Mouse (Mus musculus): ENCODE data around the gene Setd5.
A peak's percentile ranks its signal among the peaks of the same experiment; 100 is the strongest.

The Setd5 gene

GRCm38 (mm10) chr6:113133360-113133759 is 56.2 kb downstream of the Setd5 start:
- no peak for DNase-seq (ENCODE audit: low spot score in 2 of 2)

GRCm38 (mm10) chr6:113141389-113142094 is 64.4 kb downstream of the Setd5 start:
- DNase-seq (ENCODE audit: low spot score in 2 of 2) = no peak

- DNase-seq (ENCODE audit: low spot score in 2 of 2) = no peak
These were observed 67.6 kb downstream of the Setd5 start for GRCm38 (mm10) chr6:113144764-113145163.

- DNase-seq (ENCODE audit: low spot score in 2 of 2) = no peak
These were observed 68.1 kb downstream of the Setd5 start for GRCm38 (mm10) chr6:113145249-113145648.

GRCm38 (mm10) chr6:113154071-113154470 is 76.9 kb downstream of the Setd5 start:
- no peak for DNase-seq (ENCODE audit: low spot score in 2 of 2)

GRCm38 (mm10) chr6:113154886-113155285 is 77.7 kb downstream of the Setd5 start:
- DNase-seq (ENCODE audit: low spot score in 2 of 2) = no peak

- DNase-seq (ENCODE audit: low spot score in 2 of 2) = no peak
These were observed 78.9 kb downstream of the Setd5 start for GRCm38 (mm10) chr6:113156064-113156463.

- DNase-seq (ENCODE audit: low spot score in 2 of 2) = no peak
These were observed 82.9 kb downstream of the Setd5 start for GRCm38 (mm10) chr6:113160106-113160505.

GRCm38 (mm10) chr6:113161982-113162381 is 84.8 kb downstream of the Setd5 start:
- DNase-seq (ENCODE audit: low spot score in 2 of 2) = no peak

- no peak for DNase-seq (ENCODE audit: low spot score in 2 of 2)
These were observed 86.3 kb downstream of the Setd5 start for GRCm38 (mm10) chr6:113163513-113163912.

- DNase-seq (ENCODE audit: low spot score in 2 of 2) = no peak
These were observed 89.6 kb downstream of the Setd5 start for GRCm38 (mm10) chr6:113166661-113167251.

GRCm38 (mm10) chr6:113168316-113168975 is 91.3 kb downstream of the Setd5 start:
- DNase-seq (ENCODE audit: low spot score in 2 of 2) = no peak

- no peak for DNase-seq (ENCODE audit: low spot score in 2 of 2)
These were observed 92.7 kb downstream of the Setd5 start for GRCm38 (mm10) chr6:113169852-113170251.

- no peak for DNase-seq (ENCODE audit: low spot score in 2 of 2)
These were observed 93.5 kb downstream of the Setd5 start for GRCm38 (mm10) chr6:113170651-113171050.

GRCm38 (mm10) chr6:113172011-113172410 is 94.8 kb downstream of the Setd5 start:
- DNase-seq (ENCODE audit: low spot score in 2 of 2) = no peak

GRCm38 (mm10) chr6:113172568-113172967 is 95.4 kb downstream of the Setd5 start:
- DNase-seq (ENCODE audit: low spot score in 2 of 2) = peak; percentile 55 to 76

GRCm38 (mm10) chr6:113175469-113175868 is 98.3 kb downstream of the Setd5 start:
- DNase-seq (ENCODE audit: low spot score in 2 of 2) = no peak

- no peak for DNase-seq (ENCODE audit: low spot score in 2 of 2)
These were observed 99.4 kb downstream of the Setd5 start for GRCm38 (mm10) chr6:113176613-113177012.

- DNase-seq (ENCODE audit: low spot score in 2 of 2) = no peak
These were observed 101.4 kb downstream of the Setd5 start for GRCm38 (mm10) chr6:113178286-113179194.

- no peak for DNase-seq (ENCODE audit: low spot score in 2 of 2)
These were observed 102.1 kb downstream of the Setd5 start for GRCm38 (mm10) chr6:113179195-113179733.

GRCm38 (mm10) chr6:113184163-113184562 is 107.0 kb downstream of the Setd5 start:
- no peak for DNase-seq (ENCODE audit: low spot score in 2 of 2)
